Mouse (Mus musculus) intestine, embryonic 15.5 days (tissue): ENCODE results near the gene Itgb4. TPM values are rescaled to one million over a fixed set of nuclear protein-coding genes. Genes with fewer than 3 reads are reported as not detected.
"Not testable (repeated sequence)": the region's sequence is repeated elsewhere in the genome, so short reads cannot be mapped to it uniquely, and the experiment has no call there.

Experiments used
- ATAC-seq: fragments of 200-750 bp; cut with Nextera tagmentation; 2 replicates; pipeline ENCODE4 v1.8.0; 2017; ENCODE audit warnings: moderate TSS enrichment, moderate library complexity
- H3K27ac ChIP-seq: fragments of 300-500 bp; sonication (generic); 2 replicates; pipeline ENCODE4 v1.5.1; 2015; ENCODE audit warnings: mild to moderate bottlenecking, inconsistent platforms
- H3K27me3 ChIP-seq: fragments of 300-500 bp; sonication (generic); replicated peaks from 2 replicates; pipeline ENCODE4 v1.6.1; 2015; ENCODE audit warnings: inconsistent platforms
- H3K36me3 ChIP-seq: fragments of 300-500 bp; sonication (generic); 2 replicates; pipeline ENCODE4 v1.6.1; 2015; ENCODE audit warnings: inconsistent platforms
- H3K4me1 ChIP-seq: fragments of 300-500 bp; sonication (generic); replicated peaks from 2 replicates; pipeline ENCODE4 v1.6.1; 2015; ENCODE audit warnings: inconsistent platforms
- H3K4me2 ChIP-seq: fragments of 300-500 bp; sonication (generic); replicated peaks from 2 replicates; pipeline ENCODE4 v1.6.1; 2015; ENCODE audit warnings: mild to moderate bottlenecking, inconsistent platforms
- H3K4me3 ChIP-seq: fragments of 300-500 bp; sonication (generic); replicated peaks from 2 replicates; pipeline ENCODE4 v1.5.1; 2015; ENCODE audit warnings: inconsistent platforms
- H3K9ac ChIP-seq: fragments of 300-500 bp; sonication (generic); 2 replicates; pipeline ENCODE4 v1.6.1; 2015; ENCODE audit warnings: inconsistent platforms
- H3K9me3 ChIP-seq: fragments of 300-500 bp; sonication (generic); 2 replicates; pipeline ENCODE4 v1.6.1; 2016; ENCODE audit warnings: inconsistent platforms
- WGBS: fragments of 180-500 bp; shearing (Covaris S2); methylation state at CpG from one replicate; pipeline ENCODE4 v1.1.7; 2015; 5-methylcytosine and 5-hydroxymethylcytosine counted together
- polyA plus RNA-seq: library from polyadenylated mRNA; unstranded; fragments of >200 nt; fragmentation: Nextera tagmentation; extraction: Ambion mirVana; gene quantifications from 2 replicates; pipeline ENCODE4 v1.2.1, GENCODE M21; 2015

Gene Itgb4
- polyA plus RNA-seq, 1 experiment from 2014 or later: 7.9 TPM

DNA sequence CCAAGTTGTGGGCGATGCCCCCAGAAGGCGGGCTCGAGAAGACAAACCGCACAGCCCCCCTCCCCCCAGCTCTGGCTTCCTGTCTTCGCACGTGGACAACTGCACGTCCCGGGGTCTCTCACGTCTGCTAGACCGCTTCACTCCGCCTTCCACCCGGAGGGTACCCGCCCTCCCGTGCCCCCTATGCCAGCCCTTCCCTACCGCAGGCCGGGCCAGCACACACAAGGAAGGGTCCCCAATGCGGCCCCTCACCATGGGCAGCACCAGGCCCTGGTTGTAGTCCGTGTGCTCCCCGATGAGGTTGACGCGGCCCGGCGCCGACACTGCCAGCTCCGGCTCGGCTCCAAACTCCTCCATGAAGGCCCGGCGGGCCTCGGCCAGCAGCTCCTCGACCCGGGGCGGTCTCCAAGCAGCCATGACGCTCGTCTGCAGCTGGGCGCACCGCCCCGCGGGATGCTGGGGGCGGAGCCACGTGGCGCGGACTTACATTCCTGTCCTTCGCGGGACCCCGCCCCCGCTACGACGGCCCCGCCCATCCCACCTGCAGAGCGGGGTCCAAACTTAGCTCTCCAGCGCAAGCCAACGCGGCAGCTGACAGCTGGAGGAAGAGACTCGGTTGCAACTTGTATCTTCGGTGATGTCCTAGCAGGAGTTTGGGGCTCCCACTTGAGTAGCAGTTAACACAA lies 37.9 kb downstream of the Itgb4 start, which contains the start of gene Galk1:
Galk1 (minus strand) TSS at position 458 of the 686 bp plus-strand sequence.
- ATAC-seq: peak; percentile 93
- Histone ChIP-seq H3K27ac (peak within 1 kb of the TSS; percentile 92), H3K4me3 (peak within 1 kb of the TSS; percentile 60), H3K9ac (peak within 1 kb of the TSS; percentile 75), H3K9me3 (no peaks in the 10 kb centered on the region), H3K36me3 (peaks cover 19% of the 10 kb centered on the region), H3K27me3 (no peaks in the 10 kb centered on the region), H3K4me2 (peak within 1 kb of the TSS; percentile 72), H3K4me1 (peaks cover 10% of the 10 kb centered on the region; the same call in 1 of the 2 replicates)
- under 1% methylated on average over 55 of the region's 55 CpGs for WGBS

- H3K4me1 ChIP-seq: peaks cover 10% of the 10 kb centered on the region; the same call in 1 of the 2 replicates
- no peaks in the 10 kb centered on the region for H3K9me3 ChIP-seq
- ATAC-seq: no peak
- no peak overlapping the region for H3K27ac ChIP-seq
- H3K36me3 ChIP-seq: peaks cover under 1% of the 10 kb centered on the region; the same call in 1 of the 2 replicates
- H3K9ac ChIP-seq: no peak overlapping the region
- H3K27me3 ChIP-seq: no peaks in the 10 kb centered on the region
- H3K4me3 ChIP-seq: no peak overlapping the region
- WGBS: 55% methylated on average over 8 of the region's 8 CpGs
- H3K4me2 ChIP-seq: peak overlapping the region; percentile 19; the same call in 1 of the 2 replicates
Measured at GRCm38 (mm10) chr11:116014821-116015220, 40.3 kb downstream of the Itgb4 start.

- ATAC-seq: no peak
- WGBS: 32% methylated on average over 6 of the region's 6 CpGs
Measured at GRCm38 (mm10) chr11:116018106-116018505, 43.6 kb downstream of the Itgb4 start.

DNA sequence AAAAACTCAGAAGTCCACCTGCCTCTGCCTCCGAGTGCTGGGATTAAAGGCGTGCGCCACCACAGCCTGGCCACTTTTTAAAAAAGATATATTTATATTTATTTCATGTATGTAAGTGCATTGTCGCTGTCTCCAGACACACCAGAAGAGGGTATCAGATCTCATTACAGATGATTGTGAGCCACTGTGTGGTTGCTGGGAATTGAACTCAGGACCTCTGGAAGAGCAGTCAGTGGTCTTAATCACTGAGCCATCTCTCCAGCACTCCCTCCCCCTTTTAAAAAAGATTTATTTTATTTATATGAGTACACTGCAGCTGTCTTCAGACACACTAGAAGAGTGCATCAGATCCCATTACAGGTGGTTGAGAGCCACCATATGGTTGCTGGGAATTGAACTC lies 44.4 kb downstream of the Itgb4 start:
- not testable (repeated sequence) for ATAC-seq

More at GRCm38 (mm10) chr11:116018106-116018505, 43.6 kb downstream of the Itgb4 start:
- no peak overlapping the region for H3K4me2 ChIP-seq
- 0 out of 2 replicates have a peak, but pooled peaks cover 3% of the 10 kb centered on the region for H3K4me1 ChIP-seq
- H3K27me3 ChIP-seq: no peaks in the 10 kb centered on the region
- H3K9ac ChIP-seq: no peak overlapping the region
- no peaks in the 10 kb centered on the region for H3K9me3 ChIP-seq
- H3K27ac ChIP-seq: no peak overlapping the region
- no peak overlapping the region for H3K4me3 ChIP-seq
- peaks cover 4% of the 10 kb centered on the region for H3K36me3 ChIP-seq

GRCm38 (mm10) chr11:116019360-116019791 lies 44.9 kb downstream of the Itgb4 start:
- Histone ChIP-seq H3K4me1 (0 out of 2 replicates have a peak, but pooled peaks cover 3% of the 10 kb centered on the region), H3K27me3 (no peaks in the 10 kb centered on the region), H3K4me2 (no peak overlapping the region), H3K36me3 (peaks cover 4% of the 10 kb centered on the region), H3K4me3 (no peak overlapping the region), H3K9ac (0 out of 2 replicates have a peak overlapping the region, but pooled peaks have one; percentile 11), H3K9me3 (no peaks in the 10 kb centered on the region), H3K27ac (no peak overlapping the region)
- 56% methylated on average over 1 of the region's 1 CpGs for WGBS
- no peak for ATAC-seq

More for the DNA sequence above, 44.4 kb downstream of the Itgb4 start:
- not testable (repeated sequence) for H3K4me1 ChIP-seq, H3K27me3 ChIP-seq, H3K9me3 ChIP-seq, H3K4me2 ChIP-seq, H3K27ac ChIP-seq, H3K36me3 ChIP-seq, H3K9ac ChIP-seq, H3K4me3 ChIP-seq
- WGBS: 82% methylated on average over 4 of the region's 4 CpGs

DNA sequence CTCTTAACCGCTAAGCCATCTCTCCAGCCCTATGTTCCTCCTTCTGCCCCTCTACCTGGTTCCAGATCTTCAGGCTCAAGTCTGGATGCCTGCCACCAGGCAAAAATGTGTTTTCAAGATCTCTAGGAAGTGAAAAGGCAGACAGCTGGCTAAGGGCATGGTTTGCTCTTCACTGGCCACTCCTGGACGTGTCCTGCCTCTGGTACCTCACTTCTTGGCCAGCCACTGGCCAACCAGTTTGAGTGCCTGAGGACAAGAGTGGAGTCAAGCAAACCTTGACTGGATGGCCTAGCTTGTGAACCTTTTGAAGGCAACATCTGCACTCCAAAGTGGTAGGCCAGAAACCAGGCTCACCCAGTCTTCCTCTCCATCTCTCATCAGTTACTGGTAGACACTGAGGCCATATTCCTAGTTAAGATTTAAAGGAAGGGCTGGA lies 45.5 kb downstream of the Itgb4 start:
- Histone ChIP-seq H3K4me1 (0 out of 2 replicates have a peak, but pooled peaks cover 3% of the 10 kb centered on the region), H3K9me3 (no peaks in the 10 kb centered on the region), H3K27me3 (no peaks in the 10 kb centered on the region), H3K36me3 (peaks cover 4% of the 10 kb centered on the region), H3K9ac (no peak overlapping the region), H3K4me2 (no peak overlapping the region), H3K4me3 (no peak overlapping the region), H3K27ac (no peak overlapping the region)
- no peak for ATAC-seq
- WGBS: 81% methylated on average over 2 of the region's 2 CpGs

- no peak for ATAC-seq
- Histone ChIP-seq H3K4me1 (0 out of 2 replicates have a peak, but pooled peaks cover 3% of the 10 kb centered on the region), H3K27ac (no peak overlapping the region), H3K27me3 (no peaks in the 10 kb centered on the region), H3K4me2 (no peak overlapping the region), H3K36me3 (peaks cover 4% of the 10 kb centered on the region), H3K9me3 (no peaks in the 10 kb centered on the region), H3K4me3 (no peak overlapping the region), H3K9ac (no peak overlapping the region)
- 45% methylated on average over 1 of the region's 1 CpGs for WGBS
Measured at GRCm38 (mm10) chr11:116020519-116020922, 46.0 kb downstream of the Itgb4 start.

DNA sequence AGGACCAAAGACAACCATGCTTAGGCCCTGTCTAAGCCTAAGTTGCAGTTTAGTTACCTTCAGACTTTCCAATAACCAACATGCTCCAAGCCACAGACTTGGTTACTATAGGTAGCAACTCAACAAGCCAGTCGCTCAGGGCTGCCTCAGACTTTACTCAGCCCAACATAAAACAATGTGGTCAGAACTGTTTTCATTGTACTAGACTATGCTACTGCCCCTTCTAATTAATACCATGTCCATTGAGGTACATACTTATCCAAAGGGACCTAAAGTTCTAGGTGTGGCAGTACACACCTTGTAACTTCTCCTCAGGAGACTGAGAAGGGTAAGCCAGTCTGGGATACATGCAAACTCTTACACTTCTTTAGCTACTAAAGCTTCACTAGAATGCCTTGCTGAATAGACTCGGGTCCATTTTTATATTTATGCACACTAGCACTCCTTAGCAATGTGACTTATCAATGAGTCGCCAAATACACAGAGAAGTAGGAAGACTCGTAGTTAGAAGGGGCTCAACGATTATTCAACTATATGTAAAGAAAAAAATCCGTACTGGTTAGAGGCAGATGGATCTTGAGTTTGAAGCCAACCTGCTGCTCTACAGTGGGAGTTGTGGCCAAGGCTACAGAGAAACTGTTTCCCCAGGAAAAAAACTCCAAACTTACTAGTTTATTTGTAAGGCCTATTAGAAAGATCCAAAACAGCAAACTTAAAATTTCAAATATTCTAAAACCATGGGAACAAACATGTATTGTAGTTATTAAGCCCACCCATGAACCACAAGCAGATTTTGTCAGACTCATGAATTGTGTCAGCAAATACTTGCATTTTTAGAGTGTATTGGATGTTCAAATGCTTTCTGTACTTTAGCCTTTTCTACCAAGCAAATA lies 47.1 kb downstream of the Itgb4 start:
- Histone ChIP-seq H3K4me2 (0 out of 2 replicates have a peak overlapping the region, but pooled peaks have one; percentile 11), H3K4me1 (0 out of 2 replicates have a peak, but pooled peaks cover 3% of the 10 kb centered on the region), H3K36me3 (peaks cover 4% of the 10 kb centered on the region), H3K27ac (no peak overlapping the region), H3K9ac (no peak overlapping the region), H3K27me3 (no peaks in the 10 kb centered on the region), H3K4me3 (no peak overlapping the region), H3K9me3 (no peaks in the 10 kb centered on the region)
- no peak for ATAC-seq
- 70% methylated on average over 6 of the region's 6 CpGs for WGBS

DNA sequence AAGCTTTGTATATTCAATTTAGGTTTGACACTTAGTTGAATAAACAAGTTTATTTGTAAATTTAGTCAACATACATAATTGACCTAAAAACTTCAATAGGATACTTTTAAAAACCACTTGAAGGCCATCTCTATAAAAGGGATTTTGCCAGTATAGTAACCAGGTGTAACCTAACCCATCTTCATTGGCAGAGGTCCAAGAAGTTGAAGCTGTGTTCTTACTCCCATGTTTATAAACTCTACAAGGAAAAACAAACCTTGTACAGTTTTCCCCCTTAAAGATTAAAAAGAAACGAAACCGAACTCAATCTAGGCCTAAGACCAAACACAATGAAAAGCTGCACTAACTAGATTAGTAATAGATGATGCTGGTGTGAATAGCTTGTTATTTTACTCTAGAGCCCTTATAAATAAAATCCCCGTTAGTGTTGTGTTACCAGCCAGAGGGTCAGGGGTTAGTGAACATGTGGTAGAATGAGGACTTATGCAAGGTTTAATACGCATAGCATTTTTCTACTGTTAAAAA lies 47.8 kb downstream of the Itgb4 start:
- WGBS: 49% methylated on average over 4 of the region's 4 CpGs
- ATAC-seq: no peak

DNA sequence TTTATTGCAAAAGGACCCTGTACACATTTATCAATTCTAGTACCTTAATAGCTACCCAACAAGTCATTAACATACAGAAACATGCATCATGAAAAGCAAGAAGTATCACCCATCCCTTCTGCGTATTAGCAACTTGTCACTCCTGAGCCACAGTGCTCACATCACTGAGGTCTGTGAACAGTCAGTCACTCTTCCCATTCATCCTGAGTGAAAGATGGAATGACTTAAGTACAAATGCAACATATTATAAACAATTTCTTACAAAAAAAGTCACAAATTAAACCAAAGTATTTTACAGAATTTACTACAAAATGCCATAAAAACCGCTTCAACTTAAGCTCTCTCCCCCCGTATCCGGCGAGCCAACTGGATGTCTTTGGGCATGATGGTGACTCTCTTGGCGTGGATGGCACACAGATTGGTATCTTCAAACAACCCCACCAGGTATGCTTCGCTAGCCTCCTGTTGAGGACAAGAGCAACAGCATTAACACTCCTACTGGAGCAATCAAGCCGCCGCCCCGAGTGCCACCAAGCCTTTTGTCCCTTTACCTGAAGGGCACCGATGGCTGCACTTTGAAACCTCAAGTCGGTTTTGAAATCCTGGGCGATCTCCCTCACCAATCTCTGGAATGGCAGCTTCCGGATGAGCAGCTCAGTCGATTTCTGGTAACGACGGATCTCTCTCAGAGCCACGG lies 48.7 kb downstream of the Itgb4 start:
- peak overlapping the region; percentile 96 for H3K9ac ChIP-seq
- peak overlapping the region; percentile 95 for H3K4me3 ChIP-seq
- WGBS: 4% methylated on average over 18 of the region's 18 CpGs
- not testable (repeated sequence) for H3K4me1 ChIP-seq, H3K36me3 ChIP-seq, H3K27me3 ChIP-seq, ATAC-seq, H3K9me3 ChIP-seq
- peak overlapping the region; percentile 51 for H3K4me2 ChIP-seq
- peak overlapping the region; percentile 99 for H3K27ac ChIP-seq

More for the DNA sequence above, 47.8 kb downstream of the Itgb4 start:
- Histone ChIP-seq H3K9ac (no peak overlapping the region), H3K4me1 (0 out of 2 replicates have a peak, but pooled peaks cover 3% of the 10 kb centered on the region), H3K36me3 (peaks cover 4% of the 10 kb centered on the region), H3K27me3 (no peaks in the 10 kb centered on the region), H3K4me3 (peak overlapping the region; percentile 26), H3K4me2 (peak overlapping the region; percentile 43), H3K9me3 (no peaks in the 10 kb centered on the region), H3K27ac (no peak overlapping the region)

DNA sequence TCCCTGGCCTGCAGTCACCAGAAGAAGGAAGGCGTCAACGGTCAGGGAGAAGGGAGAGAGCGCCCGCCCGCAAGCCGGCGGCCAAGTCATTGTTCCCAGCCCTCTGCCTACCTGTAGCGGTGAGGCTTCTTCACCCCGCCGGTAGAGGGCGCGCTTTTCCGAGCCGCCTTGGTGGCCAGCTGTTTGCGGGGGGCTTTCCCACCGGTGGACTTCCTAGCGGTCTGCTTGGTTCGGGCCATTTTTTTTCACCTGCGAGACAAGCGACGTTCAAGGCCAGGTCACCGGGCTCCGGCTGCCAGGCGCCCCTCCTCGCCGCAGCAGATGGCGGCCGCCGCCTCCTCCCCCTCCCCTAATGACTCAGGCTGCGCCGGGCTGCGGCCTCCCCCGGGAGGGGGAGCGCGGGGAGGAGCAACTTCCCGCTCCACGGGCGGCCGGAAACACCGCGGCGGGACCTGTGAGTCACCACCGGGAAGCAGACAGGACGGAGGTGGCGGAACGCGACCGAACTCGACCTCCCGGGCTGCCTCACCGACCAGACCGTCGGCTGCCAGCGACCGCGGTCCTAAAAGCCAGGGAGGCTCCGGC lies 49.4 kb downstream of the Itgb4 start:
- WGBS: under 1% methylated on average over 56 of the region's 57 CpGs
- peak; percentile 83 for ATAC-seq

More for the DNA sequence above, 49.4 kb downstream of the Itgb4 start:
- Histone ChIP-seq H3K4me3 (peak overlapping the region; percentile 95), H3K36me3 (peaks cover 4% of the 10 kb centered on the region), H3K4me1 (0 out of 2 replicates have a peak, but pooled peaks cover 3% of the 10 kb centered on the region), H3K9me3 (no peaks in the 10 kb centered on the region), H3K9ac (peak overlapping the region; percentile 96), H3K27me3 (no peaks in the 10 kb centered on the region), H3K27ac (peak overlapping the region; percentile 99), H3K4me2 (peak overlapping the region; percentile 51)
